Mouse (Mus musculus) forebrain, embryonic 11.5 days (tissue): ENCODE measurements at regions not wholly inside any gene's neighbourhood (a gene's known extent, or its start where the extent isn't known, plus 50 kb on each side); places are given as distances from the start of the nearest gene placed in this dataset.

Experiments
- ATAC-seq: fragments of 200-750 bp; cut with Nextera tagmentation; replicated peaks from 2 replicates; pipeline ENCODE4 v1.8.0; 2017; ENCODE audit warnings: moderate TSS enrichment; ENCODE audit not compliant: low FRiP score
- DNase-seq: peaks from one replicate; pipeline ENCODE4 v3.0.0-alpha.2; 2017; ENCODE audit warnings: low spot score
- H3K27ac ChIP-seq: fragments of 300-500 bp; sonication (generic); 2 replicates; pipeline ENCODE4 v1.5.1; 2014; ENCODE audit warnings: low read depth, low read length
- H3K27me3 ChIP-seq: fragments of 300-500 bp; sonication (generic); 2 replicates; pipeline ENCODE4 v1.6.1; 2014; ENCODE audit warnings: mild to moderate bottlenecking, low read length, mixed read lengths; ENCODE audit not compliant: control insufficient read depth, insufficient read depth
- H3K36me3 ChIP-seq: fragments of 300-500 bp; sonication (generic); 2 replicates; pipeline ENCODE4 v1.6.1; 2014; ENCODE audit warnings: mild to moderate bottlenecking, low read length, moderate library complexity, mixed read lengths; ENCODE audit not compliant: control insufficient read depth, insufficient read depth
- H3K4me1 ChIP-seq: fragments of 300-500 bp; sonication (generic); replicated peaks from 2 replicates; pipeline ENCODE4 v1.6.1; 2014; ENCODE audit warnings: low read length, mixed read lengths; ENCODE audit not compliant: control insufficient read depth, insufficient read depth
- H3K4me2 ChIP-seq: fragments of 300-500 bp; sonication (generic); 2 replicates; pipeline ENCODE4 v1.6.1; 2014; ENCODE audit warnings: low read depth, mild to moderate bottlenecking, low read length, moderate library complexity, mixed read lengths; ENCODE audit not compliant: severe bottlenecking
- H3K4me3 ChIP-seq: fragments of 300-500 bp; sonication (generic); 2 replicates; pipeline ENCODE4 v1.5.1; 2014; ENCODE audit warnings: low read depth, low read length
- H3K9ac ChIP-seq: fragments of 300-500 bp; sonication (generic); 2 replicates; pipeline ENCODE4 v1.6.1; 2014; ENCODE audit warnings: low read length
- H3K9me3 ChIP-seq: fragments of 300-500 bp; sonication (generic); 2 replicates; pipeline ENCODE4 v1.6.1; 2016; ENCODE audit warnings: low read length, mixed read lengths; ENCODE audit not compliant: control insufficient read depth
- whole genome bisulfite sequencing: fragments of 180-500 bp; shearing (Covaris S2); extraction: QIAGEN DNeasy Blood & Tissue Kit; methylation state at CpG from one replicate; pipeline ENCODE4 v1.1.7; 2014; 5-methylcytosine and 5-hydroxymethylcytosine counted together

DNA sequence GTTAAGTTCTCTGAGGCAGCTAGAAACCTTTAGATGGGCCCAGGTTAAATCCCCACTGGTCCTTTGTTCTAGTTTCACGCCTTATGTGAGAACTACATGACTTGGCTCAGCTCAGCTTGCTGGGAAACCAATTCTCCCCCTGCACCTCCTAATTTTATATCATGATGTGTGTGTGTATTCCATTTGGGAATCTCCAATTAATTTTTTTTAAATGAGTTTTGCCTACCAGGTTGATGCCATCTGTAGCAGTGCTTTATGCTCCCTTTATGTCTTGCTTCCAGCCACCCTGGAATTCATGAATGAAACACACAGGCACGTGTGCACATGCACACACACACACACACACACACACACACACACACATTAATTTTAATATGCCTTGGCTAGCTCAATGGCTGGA, 180.0 kb upstream of the Gli3 start:
- H3K4me3 ChIP-seq: no peak overlapping the region
- no peaks in the 10 kb centered on the region for H3K4me1 ChIP-seq
- 0 out of 2 replicates have a peak, but pooled peaks have one; percentile 7 for ATAC-seq
- H3K9me3 ChIP-seq: no peaks in the 10 kb centered on the region; the same call in 1 of the 2 replicates
- DNase-seq: no peak
- H3K4me2 ChIP-seq: no peak overlapping the region
- H3K9ac ChIP-seq: no peak overlapping the region
- no peak overlapping the region for H3K27ac ChIP-seq
- no peaks in the 10 kb centered on the region for H3K36me3 ChIP-seq
- WGBS: 32% methylated on average over 2 of the region's 2 CpGs
- H3K27me3 ChIP-seq: no peaks in the 10 kb centered on the region

DNA sequence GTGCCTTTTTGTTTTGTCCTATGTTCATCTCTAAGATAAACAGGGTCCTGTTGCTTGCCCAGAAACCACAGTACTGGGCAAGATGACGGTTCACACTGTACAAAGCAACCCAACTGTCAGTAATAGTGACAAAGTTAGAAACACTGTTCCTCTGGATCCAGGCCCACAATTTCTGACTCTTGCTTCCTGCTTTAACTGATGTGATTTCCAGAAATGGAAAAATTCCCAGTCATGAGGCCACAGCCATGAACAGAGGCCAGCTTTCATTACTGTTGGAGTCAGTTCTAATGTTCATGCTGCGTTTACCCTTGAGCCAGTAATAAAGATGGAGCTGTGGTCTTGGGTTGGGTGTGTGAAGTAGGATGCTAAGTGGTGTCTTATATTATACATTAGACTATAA, 164.6 kb upstream of the Gli3 start:
- H3K36me3 ChIP-seq: no peaks in the 10 kb centered on the region
- H3K9ac ChIP-seq: no peak overlapping the region
- no peaks in the 10 kb centered on the region for H3K9me3 ChIP-seq
- WGBS: 88% methylated on average over 2 of the region's 2 CpGs
- DNase-seq (no peak), ATAC-seq (no peak)
- no peaks in the 10 kb centered on the region for H3K4me1 ChIP-seq
- no peak overlapping the region for H3K4me2 ChIP-seq
- no peaks in the 10 kb centered on the region for H3K27me3 ChIP-seq
- no peak overlapping the region for H3K4me3 ChIP-seq
- no peak overlapping the region for H3K27ac ChIP-seq

DNA sequence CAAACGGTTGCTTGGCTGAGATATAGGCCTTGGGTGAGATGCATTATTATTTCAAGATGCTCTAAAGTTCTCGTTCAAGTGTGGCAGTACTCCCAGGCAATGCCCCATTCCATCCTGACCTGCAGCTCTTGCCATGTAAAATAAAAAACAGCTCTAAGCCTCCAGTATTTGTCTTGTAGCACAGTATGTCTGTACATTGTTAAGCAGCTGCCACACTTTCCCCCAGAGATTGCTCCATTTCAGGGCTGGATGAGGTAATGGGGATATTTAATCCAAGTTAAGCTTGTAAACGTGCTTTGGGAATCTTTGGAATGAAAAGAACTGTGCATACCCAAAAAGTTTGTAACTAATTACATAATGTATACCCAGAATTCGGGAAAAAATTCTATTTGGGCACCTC, 137.6 kb upstream of the Gli3 start:
- Histone ChIP-seq H3K27ac (no peak overlapping the region), H3K4me3 (no peak overlapping the region), H3K36me3 (no peaks in the 10 kb centered on the region), H3K9ac (no peak overlapping the region), H3K27me3 (no peaks in the 10 kb centered on the region), H3K9me3 (no peaks in the 10 kb centered on the region; the same call in 1 of the 2 replicates), H3K4me1 (no peaks in the 10 kb centered on the region), H3K4me2 (no peak overlapping the region)
- no peak for ATAC-seq
- DNase-seq: no peak
- 67% methylated on average over 4 of the region's 4 CpGs for WGBS

DNA sequence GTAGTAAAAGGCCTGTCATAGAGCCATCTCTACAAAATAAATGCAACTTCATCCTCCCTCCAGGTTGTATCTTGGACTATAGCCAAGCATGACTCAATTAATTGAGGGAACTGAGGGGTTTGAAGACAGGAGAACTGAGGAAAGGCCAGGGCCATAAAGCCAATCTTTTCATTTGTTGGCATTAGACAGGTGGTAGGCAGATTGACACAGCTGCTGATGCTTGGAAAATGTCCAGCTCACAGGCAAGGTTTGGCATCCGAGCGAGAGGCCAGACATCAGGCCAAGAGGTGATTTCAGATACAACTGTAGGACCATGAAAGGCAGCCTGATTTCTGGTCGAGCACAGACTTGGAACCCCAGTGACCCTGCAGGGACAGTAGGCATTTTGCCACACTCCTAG, 136.9 kb upstream of the Gli3 start:
- Histone ChIP-seq H3K4me1 (no peaks in the 10 kb centered on the region), H3K4me3 (no peak overlapping the region), H3K9me3 (no peaks in the 10 kb centered on the region; the same call in 1 of the 2 replicates), H3K36me3 (no peaks in the 10 kb centered on the region), H3K27ac (no peak overlapping the region), H3K4me2 (no peak overlapping the region), H3K9ac (no peak overlapping the region), H3K27me3 (no peaks in the 10 kb centered on the region)
- DNase-seq (no peak), ATAC-seq (no peak)
- WGBS: 96% methylated on average over 3 of the region's 3 CpGs

DNA sequence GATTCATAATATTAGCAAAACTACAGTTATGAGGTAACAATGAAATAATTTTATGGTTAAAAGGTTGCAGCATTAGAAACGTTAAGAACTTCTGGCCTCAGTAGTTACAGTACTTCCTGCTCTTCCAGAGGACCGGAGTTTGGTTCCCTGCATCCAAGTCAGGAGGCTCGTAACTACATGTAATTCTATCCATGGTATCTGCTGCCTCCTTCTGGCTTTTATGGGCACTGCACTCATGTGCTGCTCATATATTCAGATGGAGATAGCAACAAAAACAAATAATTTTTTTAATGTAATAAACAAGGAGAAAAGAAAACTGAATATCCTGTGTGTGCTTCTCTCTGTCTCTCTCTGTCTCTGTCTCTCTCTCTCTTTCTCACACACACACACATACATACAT, 133.5 kb upstream of the Gli3 start:
- Histone ChIP-seq H3K9ac (no peak overlapping the region), H3K9me3 (no peaks in the 10 kb centered on the region; the same call in 1 of the 2 replicates), H3K4me2 (no peak overlapping the region), H3K4me1 (no peaks in the 10 kb centered on the region), H3K27ac (no peak overlapping the region), H3K4me3 (no peak overlapping the region), H3K27me3 (no peaks in the 10 kb centered on the region), H3K36me3 (no peaks in the 10 kb centered on the region)
- DNase-seq (no peak), ATAC-seq (no peak)
- 96% methylated on average over 3 of the region's 3 CpGs for WGBS

DNA sequence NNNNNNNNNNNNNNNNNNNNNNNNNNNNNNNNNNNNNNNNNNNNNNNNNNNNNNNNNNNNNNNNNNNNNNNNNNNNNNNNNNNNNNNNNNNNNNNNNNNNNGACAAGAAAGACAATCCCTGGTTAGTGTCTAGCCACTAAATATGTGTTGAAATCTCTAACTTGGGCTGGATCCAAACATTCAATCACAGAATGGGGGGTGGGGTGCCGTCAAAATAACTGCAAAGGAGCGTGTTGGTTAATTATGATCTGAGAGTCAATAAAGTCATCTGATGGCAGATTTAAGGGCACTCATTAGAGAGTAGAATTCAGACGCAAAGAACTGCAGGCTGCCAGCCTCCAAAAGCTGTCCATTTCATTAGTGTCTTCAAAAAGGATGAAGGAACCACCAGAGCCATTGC, 119.6 kb upstream of the Gli3 start:
- no peak overlapping the region for H3K9ac ChIP-seq
- H3K4me3 ChIP-seq: no peak overlapping the region
- WGBS: 64% methylated on average over 3 of the region's 3 CpGs

DNA sequence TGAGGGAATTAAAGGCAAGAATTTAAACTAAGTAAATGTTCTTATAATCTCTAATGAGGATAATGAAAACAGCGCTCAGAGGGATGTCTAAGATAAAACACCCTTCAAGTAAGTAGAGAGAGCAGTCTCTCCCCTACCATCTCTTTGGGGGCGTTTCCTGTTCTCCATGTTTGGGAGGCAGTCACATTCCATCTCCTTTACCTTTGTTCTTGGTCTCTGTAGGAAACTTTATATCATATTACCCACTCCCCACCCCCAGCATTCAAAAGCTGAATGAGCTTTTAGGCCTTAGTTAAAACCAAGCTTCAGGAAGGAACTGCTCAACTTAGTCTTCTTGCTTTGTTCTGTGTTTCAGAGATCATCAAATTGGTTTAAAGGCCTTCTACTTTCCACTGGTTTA, 116.2 kb upstream of the Gli3 start:
- ATAC-seq (no peak; the same call in 1 of the 2 replicates), DNase-seq (no peak)
- Histone ChIP-seq H3K4me2 (no peak overlapping the region), H3K27me3 (no peaks in the 10 kb centered on the region), H3K9ac (no peak overlapping the region), H3K9me3 (no peaks in the 10 kb centered on the region), H3K27ac (no peak overlapping the region), H3K4me1 (no peaks in the 10 kb centered on the region), H3K36me3 (no peaks in the 10 kb centered on the region), H3K4me3 (no peak overlapping the region)
- WGBS: 8% methylated on average over 2 of the region's 2 CpGs

More for the DNA sequence above, 119.6 kb upstream of the Gli3 start:
- Histone ChIP-seq H3K27me3 (no peaks in the 10 kb centered on the region), H3K36me3 (no peaks in the 10 kb centered on the region), H3K4me1 (no peaks in the 10 kb centered on the region), H3K27ac (no peak overlapping the region), H3K4me2 (no peak overlapping the region), H3K9me3 (no peaks in the 10 kb centered on the region)
- ATAC-seq (no peak), DNase-seq (no peak)

DNA sequence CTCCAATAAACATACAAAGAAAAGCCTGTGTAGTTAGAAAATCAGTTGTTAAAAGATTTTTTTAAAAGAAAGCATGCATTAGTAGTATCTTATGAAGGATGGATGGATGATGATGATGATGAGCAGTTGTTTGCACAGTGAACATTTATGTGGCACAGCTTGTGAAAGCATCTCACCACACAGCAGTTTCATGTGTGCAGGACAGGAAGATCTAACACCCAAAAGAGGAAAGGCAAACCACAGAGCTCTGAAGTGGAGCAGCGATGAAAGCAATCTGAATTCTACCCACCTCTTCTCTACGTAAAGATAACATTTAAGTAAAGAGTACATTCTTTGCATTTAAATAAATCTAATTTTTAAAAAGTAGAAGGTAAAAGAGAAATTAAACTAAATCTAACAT, 96.6 kb upstream of the Gli3 start:
- Histone ChIP-seq H3K9me3 (no peaks in the 10 kb centered on the region), H3K9ac (no peak overlapping the region), H3K27ac (no peak overlapping the region), H3K4me3 (no peak overlapping the region), H3K27me3 (no peaks in the 10 kb centered on the region), H3K4me1 (no peaks in the 10 kb centered on the region), H3K36me3 (no peaks in the 10 kb centered on the region), H3K4me2 (no peak overlapping the region)
- no peak for ATAC-seq
- no peak for DNase-seq
- 97% methylated on average over 2 of the region's 2 CpGs for WGBS

DNA sequence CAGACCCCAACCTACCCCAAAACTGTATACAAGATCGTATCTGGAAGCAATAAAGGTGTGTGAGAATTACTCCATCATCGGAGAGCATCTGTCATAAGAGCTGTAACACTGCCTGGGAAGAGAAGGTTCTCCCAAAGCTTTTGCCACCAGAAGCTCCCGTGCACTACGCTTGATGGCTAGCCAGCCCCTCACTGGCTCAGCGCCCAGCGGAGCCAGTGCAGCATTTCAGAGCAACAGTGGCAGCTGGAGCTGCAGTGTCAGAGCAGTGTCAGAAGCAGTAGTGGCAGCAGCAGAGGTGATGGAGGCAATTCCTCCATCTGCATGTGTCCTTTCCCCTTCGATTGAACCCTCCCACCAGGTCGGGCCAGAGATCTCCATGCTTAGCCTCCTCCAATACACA, 83.0 kb upstream of the Gli3 start:
- DNase-seq: no peak

More for the DNA sequence above, 83.0 kb upstream of the Gli3 start:
- H3K9me3 ChIP-seq: no peaks in the 10 kb centered on the region
- H3K27ac ChIP-seq: no peak overlapping the region
- H3K9ac ChIP-seq: no peak overlapping the region
- 87% methylated on average over 8 of the region's 8 CpGs for WGBS
- ATAC-seq: no peak
- H3K36me3 ChIP-seq: no peaks in the 10 kb centered on the region
- no peak overlapping the region for H3K4me2 ChIP-seq
- H3K4me3 ChIP-seq: no peak overlapping the region
- H3K27me3 ChIP-seq: no peaks in the 10 kb centered on the region
- H3K4me1 ChIP-seq: no peaks in the 10 kb centered on the region
